Mouse (Mus musculus): ENCODE data around the gene Brinp2. TPM values are rescaled to one million over a fixed set of nuclear protein-coding genes. Genes with fewer than 3 reads are reported as not detected.
A peak's percentile ranks its signal among the peaks of the same experiment; 100 is the strongest.

Gene Brinp2
- polyA plus RNA-seq, 1 experiment from 2014 or later: 43.7 TPM

GRCm38 (mm10) chr1:158266293-158267019, 89.7 kb downstream of the Brinp2 start:
- 29% methylated on average over 3 of the region's 3 CpGs for WGBS
- Histone ChIP-seq H3K36me3 (ENCODE audit: control insufficient read depth, insufficient read depth, low read length) (no peaks in the 10 kb centered on the region), H3K27me3 (ENCODE audit: control insufficient read depth, insufficient read depth, low read depth, low read length) (no peaks in the 10 kb centered on the region), H3K4me2 (ENCODE audit: low read length) (no peak overlapping the region), H3K9ac (ENCODE audit: low read depth, low read length) (no peak overlapping the region), H3K4me3 (ENCODE audit: low read depth, low read length) (no peak overlapping the region), H3K27ac (ENCODE audit: low read length) (peak overlapping the region; percentile 4), H3K9me3 (replicated peaks; ENCODE audit: control insufficient read depth, low read length, poor library complexity, severe bottlenecking) (no peaks in the 10 kb centered on the region), H3K4me1 (ENCODE audit: control insufficient read depth, insufficient read depth, low read length) (peaks cover 8% of the 10 kb centered on the region)
- peak; percentile 79 for ATAC-seq

- no peak overlapping the region for H3K4me3 ChIP-seq (ENCODE audit: low read depth, low read length)
- no peak overlapping the region for H3K9ac ChIP-seq (ENCODE audit: low read depth, low read length)
- no peaks in the 10 kb centered on the region for H3K9me3 ChIP-seq (replicated peaks; ENCODE audit: control insufficient read depth, low read length, poor library complexity, severe bottlenecking)
- 98% methylated on average over 5 of the region's 5 CpGs for WGBS
- no peak overlapping the region for H3K27ac ChIP-seq (ENCODE audit: low read length)
- H3K36me3 ChIP-seq (ENCODE audit: control insufficient read depth, insufficient read depth, low read length): no peaks in the 10 kb centered on the region
- no peak for ATAC-seq
- H3K4me2 ChIP-seq (ENCODE audit: low read length): no peak overlapping the region
- H3K4me1 ChIP-seq (ENCODE audit: control insufficient read depth, insufficient read depth, low read length): no peaks in the 10 kb centered on the region
- H3K27me3 ChIP-seq (ENCODE audit: control insufficient read depth, insufficient read depth, low read depth, low read length): no peaks in the 10 kb centered on the region
These were observed 96.5 kb downstream of the Brinp2 start for GRCm38 (mm10) chr1:158259516-158260235.

GRCm38 (mm10) chr1:158258685-158259292, 97.3 kb downstream of the Brinp2 start:
- no peaks in the 10 kb centered on the region for H3K27me3 ChIP-seq (ENCODE audit: control insufficient read depth, insufficient read depth, low read depth, low read length)
- H3K4me3 ChIP-seq (ENCODE audit: low read depth, low read length): no peak overlapping the region
- 70% methylated on average over 6 of the region's 6 CpGs for WGBS
- H3K27ac ChIP-seq (ENCODE audit: low read length): no peak overlapping the region
- no peaks in the 10 kb centered on the region for H3K4me1 ChIP-seq (ENCODE audit: control insufficient read depth, insufficient read depth, low read length)
- H3K4me2 ChIP-seq (ENCODE audit: low read length): no peak overlapping the region
- H3K9me3 ChIP-seq (replicated peaks; ENCODE audit: control insufficient read depth, low read length, poor library complexity, severe bottlenecking): no peaks in the 10 kb centered on the region
- H3K9ac ChIP-seq (ENCODE audit: low read depth, low read length): no peak overlapping the region
- no peak for ATAC-seq
- H3K36me3 ChIP-seq (ENCODE audit: control insufficient read depth, insufficient read depth, low read length): no peaks in the 10 kb centered on the region

GRCm38 (mm10) chr1:158255912-158256680, 100.0 kb downstream of the Brinp2 start:
- 93% methylated on average over 9 of the region's 9 CpGs for WGBS
- no peaks in the 10 kb centered on the region for H3K9me3 ChIP-seq (replicated peaks; ENCODE audit: control insufficient read depth, low read length, poor library complexity, severe bottlenecking)
- no peaks in the 10 kb centered on the region for H3K36me3 ChIP-seq (ENCODE audit: control insufficient read depth, insufficient read depth, low read length)
- no peak for ATAC-seq
- no peak overlapping the region for H3K9ac ChIP-seq (ENCODE audit: low read depth, low read length)
- no peak overlapping the region for H3K27ac ChIP-seq (ENCODE audit: low read length)
- H3K27me3 ChIP-seq (ENCODE audit: control insufficient read depth, insufficient read depth, low read depth, low read length): no peaks in the 10 kb centered on the region
- H3K4me3 ChIP-seq (ENCODE audit: low read depth, low read length): no peak overlapping the region
- no peak overlapping the region for H3K4me2 ChIP-seq (ENCODE audit: low read length)
- no peaks in the 10 kb centered on the region for H3K4me1 ChIP-seq (ENCODE audit: control insufficient read depth, insufficient read depth, low read length)

GRCm38 (mm10) chr1:158252682-158253222, 103.4 kb downstream of the Brinp2 start:
- Histone ChIP-seq H3K4me3 (ENCODE audit: low read depth, low read length) (no peak overlapping the region), H3K4me2 (ENCODE audit: low read length) (no peak overlapping the region), H3K4me1 (ENCODE audit: control insufficient read depth, insufficient read depth, low read length) (no peaks in the 10 kb centered on the region), H3K36me3 (ENCODE audit: control insufficient read depth, insufficient read depth, low read length) (no peaks in the 10 kb centered on the region), H3K9me3 (replicated peaks; ENCODE audit: control insufficient read depth, low read length, poor library complexity, severe bottlenecking) (no peaks in the 10 kb centered on the region), H3K27ac (ENCODE audit: low read length) (no peak overlapping the region), H3K27me3 (ENCODE audit: control insufficient read depth, insufficient read depth, low read depth, low read length) (no peaks in the 10 kb centered on the region), H3K9ac (ENCODE audit: low read depth, low read length) (no peak overlapping the region)
- no peak for ATAC-seq
- 85% methylated on average over 8 of the region's 8 CpGs for WGBS

GRCm38 (mm10) chr1:158248266-158248665, 107.9 kb downstream of the Brinp2 start:
- Histone ChIP-seq H3K9ac (ENCODE audit: low read depth, low read length) (no peak overlapping the region), H3K4me3 (ENCODE audit: low read depth, low read length) (no peak overlapping the region), H3K9me3 (replicated peaks; ENCODE audit: control insufficient read depth, low read length, poor library complexity, severe bottlenecking) (no peaks in the 10 kb centered on the region), H3K36me3 (ENCODE audit: control insufficient read depth, insufficient read depth, low read length) (peaks cover 11% of the 10 kb centered on the region), H3K27me3 (ENCODE audit: control insufficient read depth, insufficient read depth, low read depth, low read length) (no peaks in the 10 kb centered on the region), H3K4me2 (ENCODE audit: low read length) (no peak overlapping the region), H3K27ac (ENCODE audit: low read length) (no peak overlapping the region), H3K4me1 (ENCODE audit: control insufficient read depth, insufficient read depth, low read length) (no peaks in the 10 kb centered on the region)
- WGBS: 96% methylated on average over 3 of the region's 3 CpGs
- ATAC-seq: no peak

- no peak overlapping the region for H3K4me2 ChIP-seq (ENCODE audit: low read length)
- H3K27ac ChIP-seq (ENCODE audit: low read length): no peak overlapping the region
- peaks cover 11% of the 10 kb centered on the region for H3K36me3 ChIP-seq (ENCODE audit: control insufficient read depth, insufficient read depth, low read length)
- H3K4me1 ChIP-seq (ENCODE audit: control insufficient read depth, insufficient read depth, low read length): no peaks in the 10 kb centered on the region
- H3K4me3 ChIP-seq (ENCODE audit: low read depth, low read length): no peak overlapping the region
- WGBS: 98% methylated on average over 14 of the region's 14 CpGs
- ATAC-seq: no peak
- H3K9me3 ChIP-seq (replicated peaks; ENCODE audit: control insufficient read depth, low read length, poor library complexity, severe bottlenecking): no peaks in the 10 kb centered on the region
- no peaks in the 10 kb centered on the region for H3K27me3 ChIP-seq (ENCODE audit: control insufficient read depth, insufficient read depth, low read depth, low read length)
- no peak overlapping the region for H3K9ac ChIP-seq (ENCODE audit: low read depth, low read length)
These were observed 109.5 kb downstream of the Brinp2 start for GRCm38 (mm10) chr1:158246476-158247153.

- Histone ChIP-seq H3K9me3 (replicated peaks; ENCODE audit: control insufficient read depth, low read length, poor library complexity, severe bottlenecking) (no peaks in the 10 kb centered on the region), H3K9ac (ENCODE audit: low read depth, low read length) (no peak overlapping the region), H3K36me3 (ENCODE audit: control insufficient read depth, insufficient read depth, low read length) (peaks cover 11% of the 10 kb centered on the region), H3K27ac (ENCODE audit: low read length) (no peak overlapping the region), H3K27me3 (ENCODE audit: control insufficient read depth, insufficient read depth, low read depth, low read length) (no peaks in the 10 kb centered on the region), H3K4me1 (ENCODE audit: control insufficient read depth, insufficient read depth, low read length) (no peaks in the 10 kb centered on the region), H3K4me3 (ENCODE audit: low read depth, low read length) (no peak overlapping the region), H3K4me2 (ENCODE audit: low read length) (no peak overlapping the region)
- 79% methylated on average over 8 of the region's 8 CpGs for WGBS
- ATAC-seq: no peak
These were observed 110.6 kb downstream of the Brinp2 start for GRCm38 (mm10) chr1:158245486-158245885.

Data from midbrain, embryonic 16.5 days (tissue).